Mouse (Mus musculus): ENCODE data around the gene Hs3st5.

DNA sequence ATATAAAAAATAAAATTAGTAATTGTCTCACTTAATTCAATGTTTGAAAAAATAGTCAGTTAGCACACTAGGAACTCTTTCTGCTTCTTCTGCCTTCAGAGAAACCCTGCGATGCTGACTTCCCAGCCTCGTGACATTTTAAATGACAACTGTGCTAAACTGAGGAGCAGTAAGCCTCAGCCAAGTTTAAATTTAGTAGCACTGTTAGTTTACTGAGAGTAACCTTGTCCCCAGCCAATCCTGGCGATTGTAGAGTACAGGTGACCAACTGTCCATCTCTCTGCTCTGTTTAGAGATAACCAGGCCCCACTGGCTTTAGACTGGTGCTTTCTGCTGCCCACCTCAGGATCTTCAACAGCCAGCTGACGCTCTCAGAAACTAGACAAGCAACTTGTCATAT is 121.3 kb downstream of the Hs3st5 start:
- TF ChIP-seq POLR2A (IDR thresholded peaks at IDR 0.05; ENCODE audit: insufficient read depth, low read depth, low read length) (no peak), CTCF (IDR thresholded peaks at IDR 0.05; ENCODE audit: insufficient read depth, low read depth, low read length) (no peak)
